Mouse (Mus musculus): ENCODE measurements at regions not wholly inside any gene's neighbourhood (a gene's known extent, or its start where the extent isn't known, plus 50 kb on each side); places are given as distances from the start of the nearest gene placed in this dataset.

DNA sequence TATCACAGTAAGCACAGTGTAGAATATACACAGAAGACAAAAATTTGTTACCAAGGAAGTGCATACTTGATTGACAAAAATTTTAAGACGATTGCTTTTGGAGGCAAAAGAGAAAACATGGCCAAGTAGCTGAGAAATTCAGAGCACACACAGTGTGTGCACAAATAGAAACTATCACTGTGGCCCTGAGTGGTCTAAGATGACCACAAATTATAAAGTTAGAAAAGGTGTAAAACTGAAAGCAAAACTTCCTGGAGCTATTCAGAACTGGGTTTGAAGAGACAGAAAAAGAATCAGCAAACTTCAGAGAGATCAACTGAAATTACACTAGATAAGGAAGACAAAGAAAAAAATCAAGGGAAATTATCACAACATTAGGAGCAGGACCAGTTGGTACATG, 487.6 kb downstream of the Car8 start:
- no peak for ATAC-seq (ENCODE audit: insufficient number of reproducible peaks, low FRiP score, low TSS enrichment, low read depth)
- H3K36me3 ChIP-seq, result no peaks in the 10 kb centered on the region
- H3K27me3 ChIP-seq, result no peaks in the 10 kb centered on the region
- no peak overlapping the region for H3K4me3 ChIP-seq
- no peak overlapping the region for H3K4me2 ChIP-seq
- H3K9me3 ChIP-seq, result no peaks in the 10 kb centered on the region
- no peaks in the 10 kb centered on the region for H3K4me1 ChIP-seq
- H3K27ac ChIP-seq, result no peak overlapping the region
- WGBS, result 81% methylated on average over 1 of the region's 1 CpGs
- H3K9ac ChIP-seq, result no peak overlapping the region

DNA sequence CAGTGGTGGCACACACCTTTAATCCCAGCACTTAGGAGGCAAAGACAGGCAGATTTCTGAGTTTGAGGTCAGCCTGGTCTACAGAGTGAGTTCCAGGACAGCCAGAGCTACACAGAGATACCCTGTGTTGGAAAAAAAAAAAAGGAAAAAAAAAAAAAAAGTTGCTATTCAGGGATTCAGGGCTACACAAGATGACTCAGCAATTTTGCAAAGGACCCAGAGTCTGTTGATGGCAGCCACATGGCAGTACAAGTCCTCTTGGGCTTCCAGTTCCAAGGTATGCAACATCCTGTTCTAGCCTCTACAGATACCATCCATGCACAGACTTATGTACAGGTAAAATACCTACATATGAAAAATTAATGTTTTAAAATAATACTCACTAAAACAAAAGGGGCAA, 515.9 kb downstream of the Car8 start:
- no peak for ATAC-seq (ENCODE audit: insufficient number of reproducible peaks, low FRiP score, low TSS enrichment, low read depth)
- Histone ChIP-seq H3K36me3 (no peaks in the 10 kb centered on the region), H3K9ac (no peak overlapping the region), H3K9me3 (no peaks in the 10 kb centered on the region), H3K27ac (no peak overlapping the region), H3K4me2 (no peak overlapping the region), H3K4me3 (no peak overlapping the region), H3K27me3 (no peaks in the 10 kb centered on the region), H3K4me1 (no peaks in the 10 kb centered on the region)

DNA sequence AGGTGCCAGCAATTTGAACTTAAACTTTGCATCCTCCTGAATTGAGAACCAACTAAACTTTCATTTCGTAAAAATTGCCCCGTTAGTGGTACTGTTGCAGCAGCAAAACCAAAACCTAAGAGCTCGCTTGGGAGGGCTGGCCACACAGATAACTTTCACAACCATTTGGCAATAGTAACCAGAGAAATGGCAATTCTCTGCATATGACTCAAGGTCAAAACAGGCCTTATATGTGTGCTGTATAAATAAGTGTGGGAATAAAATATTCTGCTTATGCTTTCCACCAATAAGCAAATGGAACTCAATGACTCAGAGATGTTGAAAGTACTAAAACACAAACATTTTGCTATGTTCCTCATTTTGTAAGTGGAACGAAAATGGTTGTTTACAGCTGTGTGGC, 550.3 kb downstream of the Car8 start:
- WGBS, result 75% methylated on average over 4 of the region's 4 CpGs
- H3K27ac ChIP-seq, result no peak overlapping the region
- H3K4me1 ChIP-seq, result no peaks in the 10 kb centered on the region
- no peaks in the 10 kb centered on the region for H3K27me3 ChIP-seq
- ATAC-seq (ENCODE audit: insufficient number of reproducible peaks, low FRiP score, low TSS enrichment, low read depth), result no peak
- H3K9me3 ChIP-seq, result no peaks in the 10 kb centered on the region
- H3K4me3 ChIP-seq, result no peak overlapping the region
- no peak overlapping the region for H3K4me2 ChIP-seq
- no peaks in the 10 kb centered on the region for H3K36me3 ChIP-seq
- no peak overlapping the region for H3K9ac ChIP-seq

DNA sequence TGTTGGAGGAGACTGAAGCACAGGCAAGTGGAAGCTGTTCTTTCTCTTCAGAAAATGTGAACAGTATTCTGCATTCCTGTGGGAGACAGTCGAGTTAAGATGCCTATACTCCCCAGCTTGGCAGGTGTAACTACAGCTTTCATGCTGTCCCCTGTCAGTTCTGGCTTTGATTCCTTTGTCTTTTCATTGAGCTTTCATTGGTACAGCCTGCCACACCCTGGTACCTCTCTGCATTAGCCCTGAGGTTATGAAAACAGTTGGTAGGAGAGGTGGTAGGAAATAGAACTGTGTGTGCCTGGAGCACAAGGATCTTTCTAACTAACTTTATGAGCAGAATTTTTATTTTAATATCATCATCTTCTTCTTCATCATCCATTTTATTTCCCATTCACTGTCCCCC, 551.6 kb downstream of the Car8 start:
- H3K36me3 ChIP-seq, result no peaks in the 10 kb centered on the region
- WGBS, result 72% methylated on average over 1 of the region's 1 CpGs
- ATAC-seq (ENCODE audit: insufficient number of reproducible peaks, low FRiP score, low TSS enrichment, low read depth), result no peak

DNA sequence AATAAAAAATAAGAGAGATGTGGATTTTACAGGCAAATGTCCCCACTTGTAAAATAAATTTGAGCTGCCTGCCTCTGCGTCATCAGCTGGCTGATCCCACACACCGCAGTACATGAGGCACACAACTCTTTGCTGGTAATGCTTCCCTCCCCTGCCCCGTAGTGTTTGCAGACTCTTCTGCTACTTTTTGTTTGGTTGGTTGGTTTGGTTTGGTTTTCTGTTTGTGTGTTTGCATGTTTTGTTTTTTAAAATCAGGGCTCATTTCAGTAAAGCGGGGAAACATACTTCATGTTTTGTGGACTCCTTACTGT, 568.1 kb downstream of the Car8 start:
- Histone ChIP-seq H3K27me3 (no peaks in the 10 kb centered on the region), H3K4me3 (no peak overlapping the region), H3K4me1 (peaks cover 9% of the 10 kb centered on the region; the same call in 1 of the 2 replicates), H3K36me3 (no peaks in the 10 kb centered on the region), H3K9me3 (no peaks in the 10 kb centered on the region), H3K9ac (no peak overlapping the region), H3K27ac (peak overlapping the region; percentile 40; the same call in 1 of the 2 replicates), H3K4me2 (no peak overlapping the region)
- peak; percentile 54; the same call in 1 of the 2 replicates for ATAC-seq (ENCODE audit: insufficient number of reproducible peaks, low FRiP score, low TSS enrichment, low read depth)
- WGBS, result 54% methylated on average over 4 of the region's 4 CpGs

More for the DNA sequence above, 551.6 kb downstream of the Car8 start:
- Histone ChIP-seq H3K9ac (no peak overlapping the region), H3K4me2 (no peak overlapping the region), H3K27ac (no peak overlapping the region), H3K27me3 (no peaks in the 10 kb centered on the region), H3K9me3 (no peaks in the 10 kb centered on the region), H3K4me1 (no peaks in the 10 kb centered on the region), H3K4me3 (no peak overlapping the region)

DNA sequence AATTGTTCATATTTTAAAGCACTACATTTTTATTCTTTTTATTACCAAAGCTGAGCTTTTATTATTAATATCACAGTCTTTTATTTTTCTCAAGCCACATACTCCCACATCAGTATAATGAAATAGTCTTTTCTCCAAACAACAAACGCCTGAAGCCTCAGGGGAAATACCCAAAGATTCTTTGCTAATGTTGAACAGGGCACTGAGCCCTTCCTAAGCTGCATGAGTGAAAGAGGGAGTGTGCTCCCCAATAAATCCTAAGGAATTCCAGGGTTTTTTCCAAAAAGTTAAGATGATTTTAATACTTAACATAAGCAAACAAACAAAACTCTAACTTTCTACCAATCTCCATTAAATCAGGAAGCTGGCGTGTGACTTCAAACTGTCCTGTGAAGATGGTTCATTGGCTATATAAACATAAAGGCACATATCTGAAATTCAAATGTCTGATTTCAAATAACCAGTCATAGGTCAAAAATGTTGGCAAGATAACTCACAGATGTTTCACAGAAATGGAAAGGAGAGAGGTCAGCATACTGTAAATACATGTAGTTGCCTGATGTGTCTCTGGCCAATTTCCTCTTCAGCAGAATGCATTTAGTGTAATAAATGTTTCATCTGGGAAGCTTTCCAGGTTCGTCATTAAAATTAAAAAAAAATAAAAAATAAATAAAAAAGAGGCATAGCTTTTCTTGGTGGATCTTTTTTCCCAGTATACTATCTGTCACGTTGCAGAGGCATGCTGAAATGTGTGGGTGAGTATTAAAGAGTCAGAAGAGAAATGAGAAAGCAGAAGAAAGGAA, 568.6 kb downstream of the Car8 start:
- no peak overlapping the region for H3K9ac ChIP-seq
- 29% methylated on average over 4 of the region's 4 CpGs for WGBS
- ATAC-seq (ENCODE audit: insufficient number of reproducible peaks, low FRiP score, low TSS enrichment, low read depth), result peak; percentile 48; the same call in 1 of the 2 replicates
- H3K27me3 ChIP-seq, result no peaks in the 10 kb centered on the region
- H3K36me3 ChIP-seq, result no peaks in the 10 kb centered on the region
- peaks cover 9% of the 10 kb centered on the region; the same call in 1 of the 2 replicates for H3K4me1 ChIP-seq
- H3K4me3 ChIP-seq, result no peak overlapping the region
- no peaks in the 10 kb centered on the region for H3K9me3 ChIP-seq
- 0 out of 2 replicates have a peak overlapping the region, but pooled peaks have one; percentile 44 for H3K27ac ChIP-seq
- no peak overlapping the region for H3K4me2 ChIP-seq

DNA sequence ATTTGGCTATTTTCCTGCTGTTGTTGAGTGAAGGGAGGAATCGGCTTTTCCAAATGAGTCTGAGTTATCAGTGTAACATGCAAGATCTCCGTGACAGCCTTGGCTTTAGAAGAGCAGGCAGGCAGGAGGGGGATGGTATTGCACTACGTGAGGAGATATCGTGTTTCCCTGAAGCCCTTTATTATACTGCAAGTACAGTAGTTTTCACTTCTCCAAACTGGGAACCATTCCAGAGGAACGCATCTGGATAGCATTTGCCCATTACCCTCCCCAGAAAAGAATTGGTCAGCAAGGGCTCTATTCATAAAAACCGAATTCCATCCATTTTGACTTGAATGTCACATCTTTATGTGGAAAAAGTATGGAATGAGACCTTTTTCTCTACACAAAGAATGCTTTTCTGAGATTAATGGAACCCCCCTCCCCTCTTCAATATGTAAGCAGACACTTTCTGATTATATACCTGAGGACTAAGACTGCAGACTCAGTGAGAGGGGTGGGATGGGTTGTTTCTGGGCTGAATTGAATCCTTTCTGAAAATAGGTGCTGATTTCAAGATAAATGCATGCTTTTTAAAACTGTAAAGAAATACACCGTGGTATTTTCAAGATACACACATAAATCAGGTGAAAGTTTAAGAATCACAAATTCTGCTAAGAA, 571.8 kb downstream of the Car8 start:
- peak; percentile 86 for ATAC-seq (ENCODE audit: insufficient number of reproducible peaks, low FRiP score, low TSS enrichment, low read depth)
- Histone ChIP-seq H3K4me2 (peak overlapping the region; percentile 24; the same call in 1 of the 2 replicates), H3K4me3 (no peak overlapping the region), H3K36me3 (no peaks in the 10 kb centered on the region), H3K4me1 (peaks cover 9% of the 10 kb centered on the region; the same call in 1 of the 2 replicates), H3K9ac (no peak overlapping the region), H3K27me3 (no peaks in the 10 kb centered on the region), H3K27ac (peak overlapping the region; percentile 43; the same call in 1 of the 2 replicates), H3K9me3 (no peaks in the 10 kb centered on the region)
- WGBS, result 19% methylated on average over 7 of the region's 7 CpGs

DNA sequence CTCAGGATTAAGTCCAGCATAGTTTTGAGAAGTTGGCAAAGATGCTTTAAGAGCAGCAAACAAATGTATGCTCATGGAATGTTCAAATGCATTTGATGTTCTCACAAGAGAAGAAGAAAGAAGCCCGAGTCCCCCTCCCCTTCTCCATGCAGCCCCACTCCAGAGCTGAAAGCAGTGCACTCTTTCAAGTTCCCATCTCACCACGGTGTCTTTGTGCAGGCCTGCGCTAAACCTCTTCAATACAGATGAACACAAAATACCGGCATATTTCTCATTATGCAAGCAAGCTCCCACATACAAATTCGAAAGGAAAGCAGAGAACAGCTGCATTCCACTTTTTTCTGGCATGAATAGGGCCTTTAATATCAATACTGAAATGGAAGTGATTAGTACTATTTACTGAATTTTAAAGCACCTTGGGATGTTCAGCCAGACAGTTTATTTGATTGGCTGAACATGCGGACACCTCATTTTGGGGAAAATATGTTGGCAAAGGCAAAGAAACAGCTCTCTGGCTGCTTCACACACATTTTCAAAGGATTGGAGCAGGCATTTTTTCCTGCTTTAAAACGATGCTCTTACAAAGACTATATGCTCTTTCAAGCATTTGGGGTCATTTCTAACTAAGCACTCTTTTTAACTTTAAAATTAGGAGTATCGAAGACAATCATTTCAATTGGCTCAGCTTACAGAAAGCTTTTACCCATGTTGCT, 595.8 kb downstream of the Car8 start:
- ATAC-seq (ENCODE audit: insufficient number of reproducible peaks, low FRiP score, low TSS enrichment, low read depth), result no peak
- Histone ChIP-seq H3K9me3 (no peaks in the 10 kb centered on the region), H3K4me1 (no peaks in the 10 kb centered on the region), H3K36me3 (no peaks in the 10 kb centered on the region), H3K27me3 (no peaks in the 10 kb centered on the region), H3K27ac (no peak overlapping the region), H3K4me3 (no peak overlapping the region), H3K4me2 (no peak overlapping the region), H3K9ac (no peak overlapping the region)
- 63% methylated on average over 8 of the region's 8 CpGs for WGBS

DNA sequence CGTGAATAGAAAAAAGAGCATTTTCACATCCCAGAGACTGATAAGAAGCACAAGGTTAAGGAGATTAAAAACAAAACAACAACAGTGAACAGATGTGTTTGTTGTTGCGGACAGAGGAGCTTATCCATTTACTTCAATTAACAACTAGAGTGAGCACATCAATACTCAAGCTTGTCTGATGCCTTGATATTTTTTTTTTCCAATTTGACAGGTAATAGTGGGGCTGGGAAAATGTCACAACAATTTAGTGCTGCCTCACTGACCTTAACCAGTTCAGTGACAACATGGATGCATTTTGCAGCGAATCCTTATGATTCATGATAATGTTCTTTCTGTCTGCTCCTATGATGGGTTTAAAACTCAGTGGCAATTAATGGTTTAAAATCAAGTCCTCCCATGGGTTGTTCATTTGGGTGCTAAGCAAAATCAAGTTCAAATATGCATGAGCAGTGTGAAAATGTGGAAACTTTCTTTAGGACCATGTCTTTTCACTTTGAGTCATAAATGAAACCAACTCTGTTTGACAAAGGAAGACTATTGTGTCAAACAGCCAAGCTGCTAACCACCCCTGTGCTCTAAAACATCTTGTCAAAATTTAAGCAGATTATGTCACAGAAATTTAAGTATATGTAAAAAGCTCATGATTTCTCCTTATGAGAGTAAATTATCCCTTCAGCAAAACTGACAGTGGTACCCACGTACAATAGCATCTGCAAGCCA, 641.0 kb downstream of the Car8 start:
- no peaks in the 10 kb centered on the region for H3K4me1 ChIP-seq
- H3K9me3 ChIP-seq, result no peaks in the 10 kb centered on the region
- H3K36me3 ChIP-seq, result no peaks in the 10 kb centered on the region
- H3K27ac ChIP-seq, result no peak overlapping the region
- H3K4me2 ChIP-seq, result no peak overlapping the region
- H3K4me3 ChIP-seq, result no peak overlapping the region
- no peak for ATAC-seq (ENCODE audit: insufficient number of reproducible peaks, low FRiP score, low TSS enrichment, low read depth)
- H3K9ac ChIP-seq, result no peak overlapping the region
- no peaks in the 10 kb centered on the region for H3K27me3 ChIP-seq
- WGBS, result 81% methylated on average over 4 of the region's 4 CpGs

DNA sequence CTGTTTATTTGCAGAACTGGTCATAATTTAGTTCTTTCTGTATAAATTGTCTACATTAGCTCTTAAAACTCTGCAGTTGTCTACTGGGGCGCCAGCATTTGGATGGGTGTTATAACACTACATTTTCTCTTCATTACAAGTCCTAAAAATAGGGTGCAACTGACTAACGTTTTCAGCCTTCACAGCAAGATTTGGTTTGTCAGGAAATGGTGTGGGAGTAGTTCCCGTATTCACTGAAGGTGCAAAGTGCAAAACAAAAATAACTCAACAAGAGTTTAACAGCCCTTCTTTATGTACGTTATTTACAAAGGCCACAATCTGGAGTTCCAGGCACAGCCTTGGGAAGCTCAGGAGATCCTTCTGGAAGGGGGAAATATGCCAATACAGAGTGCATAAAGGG, 642.7 kb downstream of the Car8 start:
- Histone ChIP-seq H3K4me1 (no peaks in the 10 kb centered on the region), H3K27me3 (no peaks in the 10 kb centered on the region), H3K9me3 (no peaks in the 10 kb centered on the region), H3K36me3 (no peaks in the 10 kb centered on the region), H3K4me2 (no peak overlapping the region), H3K9ac (no peak overlapping the region), H3K27ac (no peak overlapping the region), H3K4me3 (no peak overlapping the region)
- WGBS, result 64% methylated on average over 4 of the region's 4 CpGs
- no peak for ATAC-seq (ENCODE audit: insufficient number of reproducible peaks, low FRiP score, low TSS enrichment, low read depth)

DNA sequence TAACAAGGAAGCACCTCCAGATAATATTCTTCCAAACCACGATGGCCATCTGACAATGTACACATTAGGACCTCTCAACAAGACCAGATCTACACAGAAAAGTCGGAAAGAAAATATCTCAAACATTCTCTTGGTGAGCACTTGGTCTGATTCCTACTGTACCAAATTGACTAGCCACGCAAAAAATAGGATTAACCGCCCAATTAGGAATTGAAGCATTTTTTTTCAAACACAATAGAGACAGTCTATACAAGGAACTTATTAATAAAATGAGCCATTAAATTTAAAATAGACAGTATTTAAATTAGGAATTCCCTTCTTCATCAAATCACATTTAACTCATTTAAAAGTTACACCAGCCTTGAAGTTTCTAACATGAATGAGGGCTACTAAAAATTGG, 655.0 kb downstream of the Car8 start:
- ATAC-seq (ENCODE audit: insufficient number of reproducible peaks, low FRiP score, low TSS enrichment, low read depth), result no peak
- H3K9me3 ChIP-seq, result no peaks in the 10 kb centered on the region
- WGBS, result 63% methylated on average over 4 of the region's 4 CpGs
- H3K27me3 ChIP-seq, result no peaks in the 10 kb centered on the region
- no peak overlapping the region for H3K4me2 ChIP-seq
- no peaks in the 10 kb centered on the region for H3K4me1 ChIP-seq
- no peaks in the 10 kb centered on the region for H3K36me3 ChIP-seq
- no peak overlapping the region for H3K4me3 ChIP-seq
- H3K27ac ChIP-seq, result no peak overlapping the region
- H3K9ac ChIP-seq, result no peak overlapping the region

Measured in limb, embryonic 15.5 days (tissue).